Mouse (Mus musculus): ENCODE measurements around the gene Dctn1.

DNA sequence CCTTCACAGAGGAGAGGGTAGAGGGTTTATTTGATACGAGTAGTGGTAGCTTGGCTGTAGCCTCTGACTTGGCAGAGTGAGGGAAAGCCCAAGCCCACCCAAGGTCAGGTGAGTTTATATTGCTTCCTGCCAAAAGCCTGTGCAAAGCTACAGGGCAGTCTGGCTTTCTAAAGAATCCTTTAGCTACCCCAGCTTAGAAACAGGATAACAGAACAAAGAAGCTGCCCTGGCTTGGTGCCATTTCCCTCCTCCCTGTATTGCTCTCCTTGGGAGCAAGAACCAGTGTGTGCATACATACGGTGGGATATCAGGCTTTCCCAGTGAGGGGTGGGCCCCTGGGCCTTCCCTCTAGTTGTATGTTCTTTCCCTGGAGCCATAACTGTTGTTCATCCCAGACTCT is 44.8 kb downstream of the Dctn1 start:
- no peak for TF ChIP-seq EP300 (IDR thresholded peaks at IDR 0.05; ENCODE audit: low read depth)
- no peak for TF ChIP-seq CTCF (IDR thresholded peaks at IDR 0.05; ENCODE audit: low read depth)

All from liver, embryonic 14.5 days (tissue).